Comparison of ENCODE assay signal across 8 mouse cellular contexts in genomic region chr19:5727701-5728100, GRCm38 (mm10). TPM values are rescaled to one million over a fixed set of nuclear protein-coding genes. Genes with fewer than 3 reads are reported as not detected.
DNase-seq lines count a peak whose midpoint lies in the region; ATAC-seq and TF ChIP-seq lines count a peak whose summit lies in the region.

No protein-coding gene starts in this region.

- 3% methylated on average over 14 of the region's 14 CpGs for WGBS in embryonic facial prominence, embryonic 12.5 days
- 5% methylated on average over 14 of the region's 14 CpGs for WGBS in kidney, adult 2 months
- 2% methylated on average over 14 of the region's 14 CpGs for WGBS in limb, embryonic 13.5 days
- WGBS in midbrain, embryonic 14.5 days, result 4% methylated on average over 14 of the region's 14 CpGs
- 6% methylated on average over 14 of the region's 14 CpGs for WGBS in small intestine, adult 2 months

- H3K4me2 ChIP-seq in embryonic facial prominence, embryonic 12.5 days (replicated peaks), result peak overlapping the region; percentile 97
- peak overlapping the region; percentile 99 for H3K4me2 ChIP-seq in limb, embryonic 13.5 days (replicated peaks)
- peak overlapping the region; percentile 100 for H3K4me2 ChIP-seq in midbrain, embryonic 14.5 days (ENCODE audit: low read length)

- 0 out of 2 replicates have a peak overlapping the region, but pooled peaks have one; percentile 26 for H3K27ac ChIP-seq in embryonic facial prominence, embryonic 12.5 days
- peak overlapping the region; percentile 41 for H3K27ac ChIP-seq in kidney, adult 2 months (ENCODE audit: insufficient read depth, low read depth, low read length)
- H3K27ac ChIP-seq in limb, embryonic 13.5 days, result peak overlapping the region; percentile 70; the same call in 1 of the 2 replicates
- H3K27ac ChIP-seq in midbrain, embryonic 14.5 days (replicated peaks; ENCODE audit: low read depth, low read length), result peak overlapping the region; percentile 98
- peak overlapping the region; percentile 82 for H3K27ac ChIP-seq in small intestine, adult 2 months (ENCODE audit: insufficient read depth, low read depth, low read length)

- no peak for TF ChIP-seq POLR2A in kidney, adult 2 months (IDR thresholded peaks at IDR 0.05; ENCODE audit: low read depth, low read length)
- no peak for TF ChIP-seq POLR2A in small intestine, adult 2 months (IDR thresholded peaks at IDR 0.05; ENCODE audit: low read depth, low read length)

- peak overlapping the region; percentile 98 for H3K9ac ChIP-seq in embryonic facial prominence, embryonic 12.5 days
- H3K9ac ChIP-seq in limb, embryonic 13.5 days, result peak overlapping the region; percentile 99
- H3K9ac ChIP-seq in midbrain, embryonic 14.5 days (replicated peaks; ENCODE audit: low read length), result peak overlapping the region; percentile 99

- peak overlapping the region; percentile 89 for H3K4me3 ChIP-seq in embryonic facial prominence, embryonic 12.5 days
- H3K4me3 ChIP-seq in kidney, adult 2 months (ENCODE audit: insufficient read depth, low read depth, low read length), result peak overlapping the region; percentile 2; the same call in 1 of the 2 replicates
- peak overlapping the region; percentile 97 for H3K4me3 ChIP-seq in limb, embryonic 13.5 days
- peak overlapping the region; percentile 99 for H3K4me3 ChIP-seq in midbrain, embryonic 14.5 days (replicated peaks; ENCODE audit: low read depth, low read length)
- peak overlapping the region; percentile 46 for H3K4me3 ChIP-seq in small intestine, adult 2 months (ENCODE audit: low read depth, low read length)

- peaks cover 51% of the 10 kb centered on the region for H3K4me1 ChIP-seq in embryonic facial prominence, embryonic 12.5 days
- H3K4me1 ChIP-seq in kidney, adult 2 months (ENCODE audit: control insufficient read depth, insufficient read depth, low read length), result peaks cover 21% of the 10 kb centered on the region; the same call in 1 of the 2 replicates
- peaks cover 63% of the 10 kb centered on the region for H3K4me1 ChIP-seq in limb, embryonic 13.5 days
- peaks cover 51% of the 10 kb centered on the region for H3K4me1 ChIP-seq in midbrain, embryonic 14.5 days (ENCODE audit: control insufficient read depth, insufficient read depth, low read length)
- H3K4me1 ChIP-seq in small intestine, adult 2 months (ENCODE audit: control insufficient read depth, insufficient read depth, insufficient read length, low read length), result peaks cover 43% of the 10 kb centered on the region

- H3K9me3 ChIP-seq in embryonic facial prominence, embryonic 12.5 days, result no peaks in the 10 kb centered on the region
- H3K9me3 ChIP-seq in limb, embryonic 13.5 days, result no peaks in the 10 kb centered on the region
- H3K9me3 ChIP-seq in midbrain, embryonic 14.5 days (ENCODE audit: control insufficient read depth, low read length), result no peaks in the 10 kb centered on the region

- peak; percentile 89 for DNase-seq in adrenal gland, postnatal 25 days
- peak; percentile 93 for DNase-seq in heart, adult 8-10 months (ENCODE audit: low spot score)
- DNase-seq in kidney, adult 2 months, result peak; percentile 90
- DNase-seq in midbrain, embryonic 14.5 days, result peak; percentile 92

- H3K27me3 ChIP-seq in embryonic facial prominence, embryonic 12.5 days, result no peaks in the 10 kb centered on the region
- no peaks in the 10 kb centered on the region for H3K27me3 ChIP-seq in kidney, adult 2 months (replicated peaks; ENCODE audit: control insufficient read depth, insufficient read depth, low read length)
- H3K27me3 ChIP-seq in limb, embryonic 13.5 days, result no peaks in the 10 kb centered on the region
- H3K27me3 ChIP-seq in midbrain, embryonic 14.5 days (ENCODE audit: control insufficient read depth, insufficient read depth, low read length), result no peaks in the 10 kb centered on the region
- H3K27me3 ChIP-seq in small intestine, adult 2 months (ENCODE audit: control insufficient read depth, insufficient read depth, low read length), result no peaks in the 10 kb centered on the region

- peak; percentile 98 for TF ChIP-seq CTCF in kidney, adult 2 months (conservative IDR thresholded peaks at IDR 0.05; ENCODE audit: insufficient read depth, insufficient read length, low read depth, low read length)
- peak; percentile 98 for TF ChIP-seq CTCF in small intestine, adult 2 months (IDR thresholded peaks at IDR 0.05; ENCODE audit: extremely low read depth, insufficient read length, insufficient replicate concordance, low read depth, low read length)

- no peak for ATAC-seq in embryonic facial prominence, embryonic 12.5 days (ENCODE audit: insufficient number of reproducible peaks, insufficient read depth, low FRiP score, low TSS enrichment)
- ATAC-seq in limb, embryonic 13.5 days (ENCODE audit: low FRiP score, low read depth), result no peak
- ATAC-seq in midbrain, embryonic 14.5 days (ENCODE audit: low FRiP score, low TSS enrichment), result no peak
- no peak for ATAC-seq in activated CD4-positive, CD25-positive, alpha-beta regulatory T cell, adult 4 months

- peaks cover 17% of the 10 kb centered on the region for H3K36me3 ChIP-seq in embryonic facial prominence, embryonic 12.5 days
- H3K36me3 ChIP-seq in kidney, adult 2 months (ENCODE audit: control insufficient read depth, insufficient read depth, low read length), result no peaks in the 10 kb centered on the region
- peaks cover 25% of the 10 kb centered on the region for H3K36me3 ChIP-seq in limb, embryonic 13.5 days
- H3K36me3 ChIP-seq in midbrain, embryonic 14.5 days (ENCODE audit: control insufficient read depth, insufficient read depth, low read length), result peaks cover 32% of the 10 kb centered on the region
- no peaks in the 10 kb centered on the region for H3K36me3 ChIP-seq in small intestine, adult 2 months (ENCODE audit: control insufficient read depth, insufficient read depth, low read length)

RNA-seq across cellular contexts. Expression of gene Ehbp1l1, which starts 1.6 kb away (rescaled TPM):
- total RNA-seq in adrenal gland, postnatal 25 days (2021), result 35.7 and 40.9 TPM in 2 replicates
- 14.4 TPM in 2 replicates for polyA plus RNA-seq in embryonic facial prominence, embryonic 12.5 days (2016; fragmentation: Nextera tagmentation; extraction: Ambion mirVana)
- total RNA-seq in heart, adult 8-10 months (2022), result 100 to 1,000 TPM; 145 to 158 (median 149) TPM
- 19.3 and 20.1 TPM in 2 replicates for polyA plus RNA-seq in kidney, adult 2 months (2012; rRNA removed)
- 20.4 and 21.2 TPM in 2 replicates for polyA plus RNA-seq in limb, embryonic 13.5 days (2015; fragmentation: Nextera tagmentation; extraction: Ambion mirVana)
- 12.4 and 14.3 TPM in 2 replicates for polyA plus RNA-seq in midbrain, embryonic 14.5 days (2014; fragmentation: Nextera tagmentation; extraction: Ambion mirVana)
- polyA plus RNA-seq in small intestine, adult 2 months (2012; rRNA removed), result 62.1 and 100 TPM in 2 replicates
- polyA plus RNA-seq in activated CD4-positive, CD25-positive, alpha-beta regulatory T cell, adult 4 months (2017; shearing (Covaris generic)), result 10 to 100 TPM; 16.5 to 26.4 TPM

RNA-seq across cellular contexts. Expression of gene Fam89b, which starts 1.8 kb away (rescaled TPM):
- 44.8 and 59.4 TPM in 2 replicates for total RNA-seq in adrenal gland, postnatal 25 days (2021)
- 143 and 150 TPM in 2 replicates for polyA plus RNA-seq in embryonic facial prominence, embryonic 12.5 days (2016; fragmentation: Nextera tagmentation; extraction: Ambion mirVana)
- 10 to 100 TPM; 22.8 to 26.9 (median 24.2) TPM for total RNA-seq in heart, adult 8-10 months (2022)
- 93.8 and 122 TPM in 2 replicates for polyA plus RNA-seq in kidney, adult 2 months (2012; rRNA removed)
- 128 and 141 TPM in 2 replicates for polyA plus RNA-seq in limb, embryonic 13.5 days (2015; fragmentation: Nextera tagmentation; extraction: Ambion mirVana)
- 154 and 169 TPM in 2 replicates for polyA plus RNA-seq in midbrain, embryonic 14.5 days (2014; fragmentation: Nextera tagmentation; extraction: Ambion mirVana)
- polyA plus RNA-seq in small intestine, adult 2 months (2012; rRNA removed), result 69.8 and 126 TPM in 2 replicates
- polyA plus RNA-seq in activated CD4-positive, CD25-positive, alpha-beta regulatory T cell, adult 4 months (2017; shearing (Covaris generic)), result 10 to 100 TPM; 20.1 to 44.7 TPM

RNA-seq across cellular contexts. Expression of gene Ltbp3, which starts 13.0 kb away (rescaled TPM):
- total RNA-seq in adrenal gland, postnatal 25 days (2021), result 275 and 334 TPM in 2 replicates
- polyA plus RNA-seq in embryonic facial prominence, embryonic 12.5 days (2016; fragmentation: Nextera tagmentation; extraction: Ambion mirVana), result 25.3 and 27.0 TPM in 2 replicates
- total RNA-seq in heart, adult 8-10 months (2022), result 10 to 100 TPM; 28.2 to 33.1 (median 31.7) TPM
- 52.8 and 61.8 TPM in 2 replicates for polyA plus RNA-seq in kidney, adult 2 months (2012; rRNA removed)
- 41.1 and 48.9 TPM in 2 replicates for polyA plus RNA-seq in limb, embryonic 13.5 days (2015; fragmentation: Nextera tagmentation; extraction: Ambion mirVana)
- polyA plus RNA-seq in midbrain, embryonic 14.5 days (2014; fragmentation: Nextera tagmentation; extraction: Ambion mirVana), result 10.1 and 10.5 TPM in 2 replicates
- 28.2 and 30.2 TPM in 2 replicates for polyA plus RNA-seq in small intestine, adult 2 months (2012; rRNA removed)
- not detected for polyA plus RNA-seq in activated CD4-positive, CD25-positive, alpha-beta regulatory T cell, adult 4 months (2017; shearing (Covaris generic))

RNA-seq across cellular contexts. Expression of gene Kcnk7, which starts 23.5 kb away (rescaled TPM):
- not detected in 2 replicates for total RNA-seq in adrenal gland, postnatal 25 days (2021)
- 0.24 TPM in 1 of 2 replicates, not detected in the other for polyA plus RNA-seq in embryonic facial prominence, embryonic 12.5 days (2016; fragmentation: Nextera tagmentation; extraction: Ambion mirVana)
- not detected for total RNA-seq in heart, adult 8-10 months (2022)
- polyA plus RNA-seq in kidney, adult 2 months (2012; rRNA removed), result 0.08 and 0.13 TPM in 2 replicates
- polyA plus RNA-seq in limb, embryonic 13.5 days (2015; fragmentation: Nextera tagmentation; extraction: Ambion mirVana), result 0.51 and 0.75 TPM in 2 replicates
- polyA plus RNA-seq in midbrain, embryonic 14.5 days (2014; fragmentation: Nextera tagmentation; extraction: Ambion mirVana), result 0.21 and 0.28 TPM in 2 replicates
- 0.57 TPM in 1 of 2 replicates, not detected in the other for polyA plus RNA-seq in small intestine, adult 2 months (2012; rRNA removed)
- polyA plus RNA-seq in activated CD4-positive, CD25-positive, alpha-beta regulatory T cell, adult 4 months (2017; shearing (Covaris generic)), result 1 to 10 TPM; 1.5 to 2.8 TPM

RNA-seq across cellular contexts. Expression of gene Pcnx3, which starts 39.0 kb away (rescaled TPM):
- 110 and 124 TPM in 2 replicates for total RNA-seq in adrenal gland, postnatal 25 days (2021)
- 33.1 and 37.9 TPM in 2 replicates for polyA plus RNA-seq in embryonic facial prominence, embryonic 12.5 days (2016; fragmentation: Nextera tagmentation; extraction: Ambion mirVana)
- total RNA-seq in heart, adult 8-10 months (2022), result 10 to 100 TPM; 18.0 to 21.9 (median 19.8) TPM
- polyA plus RNA-seq in kidney, adult 2 months (2012; rRNA removed), result 88.8 and 108 TPM in 2 replicates
- 25.4 and 28.7 TPM in 2 replicates for polyA plus RNA-seq in limb, embryonic 13.5 days (2015; fragmentation: Nextera tagmentation; extraction: Ambion mirVana)
- 33.6 and 34.4 TPM in 2 replicates for polyA plus RNA-seq in midbrain, embryonic 14.5 days (2014; fragmentation: Nextera tagmentation; extraction: Ambion mirVana)
- 85.4 and 150 TPM in 2 replicates for polyA plus RNA-seq in small intestine, adult 2 months (2012; rRNA removed)
- 10 to 100 TPM; 20.6 to 21.7 TPM for polyA plus RNA-seq in activated CD4-positive, CD25-positive, alpha-beta regulatory T cell, adult 4 months (2017; shearing (Covaris generic))

Comparison
In these comparisons a context has a peak if more than half of its experiments do, and no peak if none do; other contexts are left out.
1. H3K27ac ChIP-seq: peak in every context shown above with its lines; median percentile 98 in midbrain, embryonic 14.5 days; 82 in small intestine, adult 2 months; 70 in limb, embryonic 13.5 days; 41 in kidney, adult 2 months; 26 in embryonic facial prominence, embryonic 12.5 days.
2. H3K4me3 ChIP-seq: peak in every context shown above with its lines; median percentile 99 in midbrain, embryonic 14.5 days; 97 in limb, embryonic 13.5 days; 89 in embryonic facial prominence, embryonic 12.5 days; 46 in small intestine, adult 2 months; 2 in kidney, adult 2 months.